Mouse (Mus musculus): ENCODE measurements at regions not wholly inside any gene's neighbourhood (a gene's known extent, or its start where the extent isn't known, plus 50 kb on each side); places are given as distances from the start of the nearest gene placed in this dataset.

GRCm38 (mm10) chr9:112735761-112736160, 500.0 kb upstream of the Arpp21 start:
- no peak for DNase-seq (ENCODE audit: extremely low spot score, low spot score)

- DNase-seq (ENCODE audit: extremely low spot score, low spot score): no peak
These were observed 489.8 kb upstream of the Arpp21 start for GRCm38 (mm10) chr9:112725523-112725922.

- no peak for DNase-seq (ENCODE audit: extremely low spot score, low spot score)
These were observed 489.4 kb upstream of the Arpp21 start for GRCm38 (mm10) chr9:112725103-112725502.

GRCm38 (mm10) chr9:112723346-112723745, 487.6 kb upstream of the Arpp21 start:
- no peak for DNase-seq (ENCODE audit: extremely low spot score, low spot score)

- no peak for DNase-seq (ENCODE audit: extremely low spot score, low spot score)
These were observed 486.8 kb upstream of the Arpp21 start for GRCm38 (mm10) chr9:112722501-112722900.

GRCm38 (mm10) chr9:112715197-112715762, 479.5 kb upstream of the Arpp21 start:
- no peak for DNase-seq (ENCODE audit: extremely low spot score, low spot score)

GRCm38 (mm10) chr9:112678866-112679265, 443.1 kb upstream of the Arpp21 start:
- DNase-seq (ENCODE audit: extremely low spot score, low spot score): no peak

- DNase-seq (ENCODE audit: extremely low spot score, low spot score): no peak
These were observed 439.5 kb upstream of the Arpp21 start for GRCm38 (mm10) chr9:112675232-112675631.
